Mouse (Mus musculus) testis, adult 2 months (tissue): Measurements from ENCODE around the gene Gas8.
"Not testable (repeated sequence)": the region's sequence is repeated elsewhere in the genome, so short reads cannot be mapped to it uniquely, and the experiment has no call there.

Source experiments
- CTCF ChIP-seq: fragments of 200-500 bp; IDR thresholded peaks from 2 replicates; pipeline ENCODE4 v1.5.1; 2012; ENCODE audit warnings: low read depth, mild to moderate bottlenecking, inconsistent platforms, low read length, moderate library complexity; ENCODE audit not compliant: control insufficient read depth, insufficient read depth, insufficient replicate concordance
- POLR2A ChIP-seq: fragments of 200-500 bp; IDR thresholded peaks from 2 replicates; pipeline ENCODE4 v1.6.1; 2012; ENCODE audit warnings: low read depth, mild to moderate bottlenecking, inconsistent platforms, low read length, moderate library complexity; ENCODE audit not compliant: control insufficient read depth

GRCm38 (mm10) chr8:123474549-123474948, 44.1 kb upstream of the Gas8 start:
- TF ChIP-seq CTCF, POLR2A: not testable (repeated sequence)
